Comparison of ENCODE assay signal across 9 mouse cellular contexts in genomic region chr5:66075032-66075488, GRCm38 (mm10).
A peak's percentile ranks its signal among the peaks of the same experiment; 100 is the strongest.
DNase-seq lines count a peak whose midpoint lies in the region; ATAC-seq lines count a peak whose summit lies in the region.
"Had no signal": no experiment of that assay in that cellular context is flagged by ENCODE, and none has a peak within 500 bp of the region (broad histone marks: within the 10 kb centered on the region; RNA-seq: fewer than 3 reads in every experiment).

No protein-coding gene starts in this region.

- no peak overlapping the region for H3K4me2 ChIP-seq in lung, embryonic 15.5 days
- H3K4me2 ChIP-seq in midbrain, embryonic 15.5 days, result no peak overlapping the region
- H3K4me2 ChIP-seq: embryonic facial prominence, embryonic 15.5 days had no signal

- H3K27me3 ChIP-seq in lung, embryonic 15.5 days, result no peaks in the 10 kb centered on the region
- no peaks in the 10 kb centered on the region for H3K27me3 ChIP-seq in splenic B cell, adult 2 months (ENCODE audit: control insufficient read depth, insufficient read depth, low read length, poor library complexity, severe bottlenecking)
- H3K27me3 ChIP-seq in midbrain, embryonic 15.5 days (replicated peaks), result no peaks in the 10 kb centered on the region
- H3K27me3 ChIP-seq: embryonic facial prominence, embryonic 15.5 days had no signal

- 65% methylated on average over 9 of the region's 9 CpGs for WGBS in lung, embryonic 15.5 days
- 94% methylated on average over 9 of the region's 9 CpGs for WGBS in midbrain, embryonic 15.5 days

- H3K9me3 ChIP-seq in lung, embryonic 15.5 days, result no peaks in the 10 kb centered on the region
- no peaks in the 10 kb centered on the region for H3K9me3 ChIP-seq in midbrain, embryonic 15.5 days
- H3K9me3 ChIP-seq: embryonic facial prominence, embryonic 15.5 days had no signal

- peaks cover 35% of the 10 kb centered on the region for H3K4me1 ChIP-seq in lung, embryonic 15.5 days
- H3K4me1 ChIP-seq in midbrain, embryonic 15.5 days, result 0 out of 2 replicates have a peak, but pooled peaks cover 2% of the 10 kb centered on the region

- H3K9ac ChIP-seq in lung, embryonic 15.5 days, result no peak overlapping the region
- H3K9ac ChIP-seq in midbrain, embryonic 15.5 days, result no peak overlapping the region
- H3K9ac ChIP-seq: embryonic facial prominence, embryonic 15.5 days had no signal

- no peaks in the 10 kb centered on the region for H3K36me3 ChIP-seq in lung, embryonic 15.5 days
- no peaks in the 10 kb centered on the region for H3K36me3 ChIP-seq in splenic B cell, adult 2 months (ENCODE audit: control insufficient read depth, insufficient read depth, low read length, poor library complexity, severe bottlenecking)
- no peaks in the 10 kb centered on the region for H3K36me3 ChIP-seq in midbrain, embryonic 15.5 days (replicated peaks)
- H3K36me3 ChIP-seq: embryonic facial prominence, embryonic 15.5 days had no signal

- DNase-seq in gastrocnemius, postnatal 25 days, result peak; percentile 45
- no peak for DNase-seq in gastrocnemius, postnatal 10 days
- peak; percentile 84 for DNase-seq in splenic B cell, adult 2 months (ENCODE audit: low read depth, low spot score)
- DNase-seq in frontal cortex, postnatal 14 days (ENCODE audit: low spot score in 2 of 2), result no peak
- no peak for DNase-seq in retina, embryonic 14.5 days (ENCODE audit: low spot score)

- no peak overlapping the region for H3K4me3 ChIP-seq in lung, embryonic 15.5 days
- H3K4me3 ChIP-seq in midbrain, embryonic 15.5 days, result no peak overlapping the region
- H3K4me3 ChIP-seq: embryonic facial prominence, embryonic 15.5 days had no signal

- ATAC-seq in inflammation-experienced regulatory T-cells, adult 6 months, result peak; percentile 98
- ATAC-seq in lung, embryonic 15.5 days (ENCODE audit: borderline replicate concordance, extremely low read depth, low FRiP score, low TSS enrichment), result no peak
- no peak for ATAC-seq in midbrain, embryonic 15.5 days (replicated peaks)

- H3K27ac ChIP-seq in lung, embryonic 15.5 days, result peak overlapping the region; percentile 54; the same call in 1 of the 2 replicates
- H3K27ac ChIP-seq in midbrain, embryonic 15.5 days, result no peak overlapping the region
- H3K27ac ChIP-seq: embryonic facial prominence, embryonic 15.5 days had no signal

Comparison
In these comparisons a context has a peak if more than half of its experiments do, and no peak if none do; other contexts are left out.
1. DNase-seq: peak in gastrocnemius, postnatal 25 days (single experiment) and splenic B cell, adult 2 months (single experiment); none in gastrocnemius, postnatal 10 days (single experiment), frontal cortex, postnatal 14 days (0 of 2) and retina, embryonic 14.5 days (single experiment).